Mouse (Mus musculus): ENCODE measurements around the gene Gadl1. TPM values are rescaled to one million over a fixed set of nuclear protein-coding genes. Genes with fewer than 3 reads are reported as not detected.
"Not testable (repeated sequence)": the region's sequence is repeated elsewhere in the genome, so short reads cannot be mapped to it uniquely, and the experiment has no call there.

Gene Gadl1
- total and polyA plus RNA-seq, 2 experiments = not detected

GRCm38 (mm10) chr9:116049985-116050384 lies 140.7 kb downstream of the Gadl1 start:
- no peaks in the 10 kb centered on the region for H3K36me3 ChIP-seq (ENCODE audit: control insufficient read depth, insufficient read depth, low read length)
- H3K27me3 ChIP-seq (ENCODE audit: control insufficient read depth, insufficient read depth, low read length) = no peaks in the 10 kb centered on the region
- H3K4me3 ChIP-seq (ENCODE audit: insufficient read depth, low read depth, low read length) = no peak overlapping the region
- H3K4me1 ChIP-seq (ENCODE audit: control insufficient read depth, insufficient read depth, low read length) = no peaks in the 10 kb centered on the region
- H3K79me2 ChIP-seq (ENCODE audit: control insufficient read depth, insufficient read depth, low read length) = no peaks in the 10 kb centered on the region
- H3K9ac ChIP-seq (ENCODE audit: low read depth, low read length) = no peak overlapping the region
- no peak for TF ChIP-seq POLR2A (IDR thresholded peaks at IDR 0.05; ENCODE audit: extremely low read depth, insufficient read depth, low read length)
- TF ChIP-seq CTCF (IDR thresholded peaks at IDR 0.05; ENCODE audit: low read depth, low read length) = no peak
- H3K27ac ChIP-seq (replicated peaks; ENCODE audit: insufficient read depth, low read depth, low read length) = no peak overlapping the region
- DNase-seq (ENCODE audit: extremely low read depth, low read depth, low spot score) = no peak
- WGBS = 73% methylated on average over 1 of the region's 1 CpGs

GRCm38 (mm10) chr9:116053976-116054375 lies 144.7 kb downstream of the Gadl1 start:
- Histone ChIP-seq H3K4me3 (ENCODE audit: insufficient read depth, low read depth, low read length) (no peak overlapping the region), H3K27ac (replicated peaks; ENCODE audit: insufficient read depth, low read depth, low read length) (no peak overlapping the region), H3K4me1 (ENCODE audit: control insufficient read depth, insufficient read depth, low read length) (no peaks in the 10 kb centered on the region), H3K79me2 (ENCODE audit: control insufficient read depth, insufficient read depth, low read length) (no peaks in the 10 kb centered on the region), H3K36me3 (ENCODE audit: control insufficient read depth, insufficient read depth, low read length) (no peaks in the 10 kb centered on the region), H3K9ac (ENCODE audit: low read depth, low read length) (no peak overlapping the region), H3K27me3 (ENCODE audit: control insufficient read depth, insufficient read depth, low read length) (no peaks in the 10 kb centered on the region)
- TF ChIP-seq POLR2A (IDR thresholded peaks at IDR 0.05; ENCODE audit: extremely low read depth, insufficient read depth, low read length) = no peak
- no peak for TF ChIP-seq CTCF (IDR thresholded peaks at IDR 0.05; ENCODE audit: low read depth, low read length)
- WGBS = 83% methylated on average over 8 of the region's 8 CpGs
- DNase-seq (ENCODE audit: extremely low read depth, low read depth, low spot score) = no peak

GRCm38 (mm10) chr9:116058475-116058874 lies 149.2 kb downstream of the Gadl1 start:
- Histone ChIP-seq H3K9ac (ENCODE audit: low read depth, low read length) (no peak overlapping the region), H3K36me3 (ENCODE audit: control insufficient read depth, insufficient read depth, low read length) (no peaks in the 10 kb centered on the region), H3K4me3 (ENCODE audit: insufficient read depth, low read depth, low read length) (no peak overlapping the region), H3K27ac (replicated peaks; ENCODE audit: insufficient read depth, low read depth, low read length) (no peak overlapping the region), H3K27me3 (ENCODE audit: control insufficient read depth, insufficient read depth, low read length) (no peaks in the 10 kb centered on the region), H3K79me2 (ENCODE audit: control insufficient read depth, insufficient read depth, low read length) (no peaks in the 10 kb centered on the region), H3K4me1 (ENCODE audit: control insufficient read depth, insufficient read depth, low read length) (no peaks in the 10 kb centered on the region)
- no peak for DNase-seq (ENCODE audit: extremely low read depth, low read depth, low spot score)
- 80% methylated on average over 4 of the region's 4 CpGs for WGBS
- no peak for TF ChIP-seq POLR2A (IDR thresholded peaks at IDR 0.05; ENCODE audit: extremely low read depth, insufficient read depth, low read length)
- TF ChIP-seq CTCF (IDR thresholded peaks at IDR 0.05; ENCODE audit: low read depth, low read length) = no peak

GRCm38 (mm10) chr9:116059156-116059555 lies 149.9 kb downstream of the Gadl1 start:
- H3K4me3 ChIP-seq (ENCODE audit: insufficient read depth, low read depth, low read length) = no peak overlapping the region
- no peak overlapping the region for H3K27ac ChIP-seq (replicated peaks; ENCODE audit: insufficient read depth, low read depth, low read length)
- H3K4me1 ChIP-seq (ENCODE audit: control insufficient read depth, insufficient read depth, low read length) = no peaks in the 10 kb centered on the region
- DNase-seq (ENCODE audit: extremely low read depth, low read depth, low spot score) = peak; percentile 8
- H3K36me3 ChIP-seq (ENCODE audit: control insufficient read depth, insufficient read depth, low read length) = no peaks in the 10 kb centered on the region
- H3K79me2 ChIP-seq (ENCODE audit: control insufficient read depth, insufficient read depth, low read length) = no peaks in the 10 kb centered on the region
- no peak overlapping the region for H3K9ac ChIP-seq (ENCODE audit: low read depth, low read length)
- WGBS = 53% methylated on average over 4 of the region's 4 CpGs
- no peak for TF ChIP-seq POLR2A (IDR thresholded peaks at IDR 0.05; ENCODE audit: extremely low read depth, insufficient read depth, low read length)
- peak; percentile 45 for TF ChIP-seq CTCF (IDR thresholded peaks at IDR 0.05; ENCODE audit: low read depth, low read length)
- H3K27me3 ChIP-seq (ENCODE audit: control insufficient read depth, insufficient read depth, low read length) = no peaks in the 10 kb centered on the region

- H3K27ac ChIP-seq (replicated peaks; ENCODE audit: insufficient read depth, low read depth, low read length) = no peak overlapping the region
- 8% methylated on average over 4 of the region's 4 CpGs for WGBS
- TF ChIP-seq CTCF (IDR thresholded peaks at IDR 0.05; ENCODE audit: low read depth, low read length) (peak; percentile 70), POLR2A (IDR thresholded peaks at IDR 0.05; ENCODE audit: extremely low read depth, insufficient read depth, low read length) (no peak)
- H3K36me3 ChIP-seq (ENCODE audit: control insufficient read depth, insufficient read depth, low read length) = no peaks in the 10 kb centered on the region
- H3K79me2 ChIP-seq (ENCODE audit: control insufficient read depth, insufficient read depth, low read length) = no peaks in the 10 kb centered on the region
- no peak overlapping the region for H3K4me3 ChIP-seq (ENCODE audit: insufficient read depth, low read depth, low read length)
- no peak for DNase-seq (ENCODE audit: extremely low read depth, low read depth, low spot score)
- no peaks in the 10 kb centered on the region for H3K27me3 ChIP-seq (ENCODE audit: control insufficient read depth, insufficient read depth, low read length)
- no peak overlapping the region for H3K9ac ChIP-seq (ENCODE audit: low read depth, low read length)
- H3K4me1 ChIP-seq (ENCODE audit: control insufficient read depth, insufficient read depth, low read length) = no peaks in the 10 kb centered on the region
Observed at GRCm38 (mm10) chr9:116060691-116061090, 151.4 kb downstream of the Gadl1 start.

- no peaks in the 10 kb centered on the region for H3K27me3 ChIP-seq (ENCODE audit: control insufficient read depth, insufficient read depth, low read length)
- no peak for DNase-seq (ENCODE audit: extremely low read depth, low read depth, low spot score)
- no peaks in the 10 kb centered on the region for H3K36me3 ChIP-seq (ENCODE audit: control insufficient read depth, insufficient read depth, low read length)
- no peaks in the 10 kb centered on the region for H3K79me2 ChIP-seq (ENCODE audit: control insufficient read depth, insufficient read depth, low read length)
- no peaks in the 10 kb centered on the region for H3K4me1 ChIP-seq (ENCODE audit: control insufficient read depth, insufficient read depth, low read length)
- TF ChIP-seq CTCF (IDR thresholded peaks at IDR 0.05; ENCODE audit: low read depth, low read length) (no peak), POLR2A (IDR thresholded peaks at IDR 0.05; ENCODE audit: extremely low read depth, insufficient read depth, low read length) (no peak)
- H3K27ac ChIP-seq (replicated peaks; ENCODE audit: insufficient read depth, low read depth, low read length) = no peak overlapping the region
- H3K4me3 ChIP-seq (ENCODE audit: insufficient read depth, low read depth, low read length) = no peak overlapping the region
- whole genome bisulfite sequencing = 92% methylated on average over 17 of the region's 17 CpGs
- H3K9ac ChIP-seq (ENCODE audit: low read depth, low read length) = no peak overlapping the region
Observed at GRCm38 (mm10) chr9:116064774-116065173, 155.5 kb downstream of the Gadl1 start.

GRCm38 (mm10) chr9:116071561-116071960 lies 162.3 kb downstream of the Gadl1 start:
- H3K9ac ChIP-seq (ENCODE audit: low read depth, low read length) = not testable (repeated sequence)
- WGBS = 98% methylated on average over 1 of the region's 1 CpGs

More at GRCm38 (mm10) chr9:116071561-116071960, 162.3 kb downstream of the Gadl1 start:
- not testable (repeated sequence) for H3K36me3 ChIP-seq (ENCODE audit: control insufficient read depth, insufficient read depth, low read length); H3K4me3 ChIP-seq (ENCODE audit: insufficient read depth, low read depth, low read length); H3K27ac ChIP-seq (replicated peaks; ENCODE audit: insufficient read depth, low read depth, low read length); DNase-seq (ENCODE audit: extremely low read depth, low read depth, low spot score); H3K79me2 ChIP-seq (ENCODE audit: control insufficient read depth, insufficient read depth, low read length); H3K4me1 ChIP-seq (ENCODE audit: control insufficient read depth, insufficient read depth, low read length); H3K27me3 ChIP-seq (ENCODE audit: control insufficient read depth, insufficient read depth, low read length)
